Mouse (Mus musculus): ENCODE measurements at regions not wholly inside any gene's neighbourhood (a gene's known extent, or its start where the extent isn't known, plus 50 kb on each side); places are given as distances from the start of the nearest gene placed in this dataset.

DNA sequence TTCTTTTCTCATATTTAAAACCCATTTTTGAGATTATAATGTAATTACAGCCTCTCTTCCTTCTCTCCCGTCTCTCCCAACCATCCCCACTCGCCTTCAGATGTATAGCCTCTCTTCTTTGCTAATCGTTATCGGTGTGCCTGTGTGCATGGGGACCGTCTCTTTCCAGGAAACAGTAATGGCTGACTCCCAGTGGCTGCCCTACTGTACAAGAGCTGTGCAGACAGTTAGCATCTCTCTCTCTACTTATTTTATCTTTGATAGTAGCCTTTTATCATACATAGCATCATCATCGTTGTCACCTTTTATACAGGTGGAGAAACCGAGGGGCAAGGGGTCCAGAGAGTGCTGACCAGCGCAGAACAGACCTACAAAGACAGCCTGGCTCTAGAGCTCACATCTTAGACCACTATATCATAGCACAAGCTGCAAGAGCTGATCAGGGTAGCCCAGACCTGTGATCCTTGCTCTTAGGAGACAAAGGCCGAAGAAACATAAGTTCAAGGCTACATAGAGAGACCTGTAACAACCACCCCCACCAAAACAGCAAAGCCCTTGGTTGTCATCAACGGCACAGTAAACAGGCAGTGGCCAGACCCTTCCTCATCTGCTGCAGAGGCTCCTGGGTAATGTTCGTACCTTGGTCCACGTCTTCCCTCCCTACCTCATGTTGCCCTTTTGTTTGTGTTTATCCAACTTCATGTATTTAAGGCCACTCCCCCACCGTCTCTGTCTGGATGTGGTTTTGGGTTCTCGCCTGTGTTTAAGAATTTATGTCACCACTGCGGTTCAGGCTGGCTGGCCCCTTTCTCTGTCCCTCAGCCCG is 103.1 kb upstream of the Cpm start:
- TF ChIP-seq CTCF (IDR thresholded peaks at IDR 0.05; ENCODE audit: low read depth) (no peak), EP300 (optimal IDR thresholded peaks at IDR 0.05) (no peak)
